Mouse (Mus musculus) neutrophil, adult 5-6 weeks (primary cell): Measurements from ENCODE around the gene Fgfr2. TPM values are rescaled to one million over a fixed set of nuclear protein-coding genes. Genes with fewer than 3 reads are reported as not detected.

Experiments
- ATAC-seq: fragments of 151-379, 151-347 bp; 2 replicates; pipeline ENCODE4 v1.8.0; 2017; ENCODE audit warnings: mild to moderate bottlenecking, moderate TSS enrichment; ENCODE audit not compliant: insufficient number of reproducible peaks, poor library complexity, low FRiP score, severe bottlenecking; ENCODE audit errors: extremely low read depth
- total RNA-seq: library from RNA; stranded (forward); fragments of 200-1000 nt; gene quantifications from 2 replicates; pipeline ENCODE4 v1.2.3, GENCODE M21; 2017

The Fgfr2 gene
- total RNA-seq, 1 experiment from 2014 or later = not detected

GRCm38 (mm10) chr7:132105326-132105725 lies 1017.8 kb downstream of the Fgfr2 start:
- no peak for ATAC-seq

GRCm38 (mm10) chr7:132098441-132098840 lies 1024.7 kb downstream of the Fgfr2 start:
- no peak for ATAC-seq

DNA sequence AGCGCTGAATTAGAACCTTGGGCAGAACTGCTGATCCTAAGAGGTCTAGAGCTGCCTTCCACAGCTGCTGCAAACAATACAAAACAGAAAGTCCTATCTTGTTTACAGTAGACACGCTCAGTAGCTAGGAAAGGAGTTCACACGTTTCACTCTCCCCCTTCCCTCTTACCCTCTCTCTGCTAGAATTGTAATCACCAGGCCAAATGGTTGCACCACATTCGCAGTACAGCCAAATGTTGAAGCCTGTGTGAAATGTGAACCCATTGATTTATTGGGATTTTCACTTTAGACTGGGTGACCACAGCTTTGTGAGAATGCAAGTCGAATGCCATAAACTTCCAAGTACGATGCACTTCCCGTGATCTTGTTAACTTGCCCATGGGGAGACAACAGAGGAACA lies 1028.5 kb downstream of the Fgfr2 start:
- no peak for ATAC-seq

- no peak for ATAC-seq
Observed at GRCm38 (mm10) chr7:132091551-132091950, 1031.6 kb downstream of the Fgfr2 start.

DNA sequence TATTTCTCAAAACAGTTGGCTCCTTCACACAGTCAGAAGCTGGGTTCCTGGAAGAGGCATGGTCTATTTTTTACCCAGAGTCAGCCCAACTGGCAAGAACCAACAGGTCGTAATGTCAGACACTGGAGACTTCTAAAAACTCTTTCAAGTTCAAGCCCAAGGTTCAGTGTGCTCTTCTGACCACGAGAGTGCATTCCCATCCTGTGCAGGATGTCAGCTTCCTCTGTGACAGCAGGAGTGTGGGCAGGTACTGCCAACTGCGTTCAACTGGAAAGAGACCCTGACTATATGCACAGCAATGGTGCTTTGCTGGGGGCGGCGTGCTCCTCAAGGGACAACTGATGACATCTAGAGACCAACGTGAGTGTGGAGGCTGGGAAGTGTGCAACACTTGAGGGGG lies 1034.5 kb downstream of the Fgfr2 start:
- no peak for ATAC-seq

GRCm38 (mm10) chr7:132088181-132088580 lies 1035.0 kb downstream of the Fgfr2 start:
- ATAC-seq = no peak

DNA sequence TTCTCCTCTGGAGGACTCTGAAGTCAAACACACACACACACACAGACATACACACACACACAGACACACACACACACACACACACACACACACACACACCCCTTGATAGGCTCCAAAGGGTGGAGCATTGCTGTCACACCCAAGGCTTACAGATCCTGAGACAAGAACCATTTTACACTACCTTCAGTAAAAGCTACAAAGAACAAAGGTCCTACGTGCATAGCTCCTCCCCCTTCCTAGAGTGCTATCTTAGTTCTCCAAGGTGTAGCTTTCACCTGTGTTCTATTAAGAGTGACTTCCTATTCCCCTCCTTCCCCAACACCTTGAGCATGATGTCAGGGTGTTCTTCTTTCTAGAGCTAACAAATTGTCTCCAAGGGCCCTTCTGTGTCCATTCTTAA lies 1047.3 kb downstream of the Fgfr2 start:
- ATAC-seq = no peak

DNA sequence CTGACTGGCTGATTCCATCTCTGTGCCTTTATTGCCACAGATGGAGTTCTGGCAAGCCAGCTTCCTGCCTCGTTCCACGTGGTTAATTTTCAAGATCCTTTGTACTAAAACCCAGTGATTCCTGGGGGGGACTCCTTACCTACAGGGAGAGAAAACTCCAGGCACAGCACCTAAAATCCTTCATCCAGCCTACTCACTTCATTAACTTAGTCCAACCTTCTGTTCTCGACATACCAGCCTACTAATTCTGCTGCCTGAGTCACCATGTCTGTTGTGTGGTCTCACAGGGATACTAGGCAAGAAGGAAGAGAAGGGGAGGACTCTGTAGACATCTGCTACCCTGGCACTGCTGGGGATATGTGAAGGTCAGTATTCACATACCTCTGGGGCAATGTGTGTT lies 1048.6 kb downstream of the Fgfr2 start:
- no peak for ATAC-seq

DNA sequence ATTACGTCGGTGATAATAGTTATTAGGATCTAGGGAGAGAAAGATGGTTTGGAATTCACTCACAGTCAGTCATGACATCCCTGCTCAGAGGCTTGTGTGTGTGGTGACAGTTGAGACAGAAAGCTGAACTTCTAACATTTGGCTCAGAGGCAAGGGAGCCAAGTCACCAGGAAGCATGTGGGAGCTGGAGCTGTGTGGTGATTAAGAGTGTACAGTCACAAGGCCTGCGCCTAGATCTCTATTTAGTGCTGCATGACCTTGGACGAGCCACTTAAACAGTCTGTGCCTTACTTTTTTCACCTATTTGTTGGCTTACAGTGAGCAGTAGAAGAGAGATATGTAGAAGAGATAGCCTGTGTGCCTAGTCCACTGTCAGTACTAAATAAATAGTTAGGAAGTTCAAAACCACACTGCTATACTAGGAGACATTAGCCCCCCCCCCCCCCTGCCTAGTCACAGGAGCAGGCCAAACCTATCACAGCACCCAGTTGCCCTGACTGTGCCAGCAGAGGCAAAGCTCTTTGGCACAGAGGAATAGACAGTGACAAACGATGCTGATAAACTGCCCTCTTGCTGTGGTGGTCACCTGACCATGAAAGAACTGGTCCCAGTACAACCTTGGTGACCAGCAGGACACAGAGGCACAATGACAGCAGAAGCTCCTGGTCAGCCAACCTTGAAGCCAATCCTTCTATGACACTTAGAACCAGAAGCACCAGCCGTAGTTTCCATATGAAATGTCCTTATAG lies 1052.1 kb downstream of the Fgfr2 start:
- ATAC-seq = no peak

GRCm38 (mm10) chr7:132067951-132068350 lies 1055.2 kb downstream of the Fgfr2 start:
- ATAC-seq = no peak

DNA sequence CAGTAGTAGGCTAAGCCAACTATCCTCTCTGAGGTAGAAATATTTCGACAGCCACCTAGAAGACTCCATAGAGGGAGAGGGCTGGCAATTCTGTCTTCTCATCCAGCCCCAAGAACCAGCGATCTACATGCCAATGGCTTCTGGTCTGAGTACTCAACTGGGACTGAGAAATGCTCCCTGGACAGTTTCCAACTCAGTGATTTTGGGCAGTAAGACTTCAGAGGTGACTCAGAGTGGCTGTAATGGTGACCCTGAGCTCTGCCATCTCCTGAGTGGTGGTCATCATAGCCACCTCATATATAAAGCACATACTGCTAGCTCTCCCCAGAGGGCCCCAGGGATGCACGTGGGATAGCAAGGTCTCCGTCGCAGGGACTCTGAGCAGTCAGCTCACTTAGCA lies 1055.6 kb downstream of the Fgfr2 start:
- ATAC-seq = no peak

DNA sequence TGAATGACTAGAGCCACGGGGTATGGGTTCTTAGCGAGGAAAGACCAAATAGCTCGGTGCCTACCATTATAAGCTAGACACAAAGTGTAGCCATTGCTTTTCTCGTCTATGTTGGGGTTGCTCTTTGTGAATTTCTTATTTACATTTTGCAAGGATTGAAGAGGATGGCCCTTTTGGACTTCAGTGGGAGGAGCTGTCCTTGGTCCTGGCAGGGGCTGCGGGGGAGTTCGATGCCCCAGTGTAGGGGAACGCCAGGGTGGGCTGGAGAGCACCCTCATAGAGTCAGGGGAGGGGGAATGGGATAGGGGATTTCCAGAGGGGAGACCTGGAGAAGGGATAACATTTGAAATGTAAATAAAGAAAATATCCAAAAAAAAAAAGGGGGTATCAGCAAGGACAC lies 1063.0 kb downstream of the Fgfr2 start:
- no peak for ATAC-seq

DNA sequence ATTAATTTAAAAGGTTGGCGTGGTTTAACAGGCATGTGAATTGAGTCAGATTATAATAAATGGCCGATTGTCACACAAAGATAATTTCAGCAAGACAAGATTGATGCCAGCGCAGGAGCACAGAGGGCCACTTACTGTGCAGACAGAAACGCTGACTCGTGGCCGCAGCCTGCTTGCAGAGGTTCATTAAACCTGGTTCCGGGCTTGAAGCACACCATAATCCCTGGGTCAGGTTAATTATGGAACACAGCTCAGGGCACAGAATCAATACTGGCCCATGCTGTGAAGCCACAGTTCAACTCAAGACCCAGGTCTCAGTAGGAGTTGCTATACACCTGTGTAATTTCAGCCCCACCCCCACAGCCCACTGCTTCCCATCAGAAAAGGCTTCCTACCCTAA lies 1066.6 kb downstream of the Fgfr2 start:
- no peak for ATAC-seq

DNA sequence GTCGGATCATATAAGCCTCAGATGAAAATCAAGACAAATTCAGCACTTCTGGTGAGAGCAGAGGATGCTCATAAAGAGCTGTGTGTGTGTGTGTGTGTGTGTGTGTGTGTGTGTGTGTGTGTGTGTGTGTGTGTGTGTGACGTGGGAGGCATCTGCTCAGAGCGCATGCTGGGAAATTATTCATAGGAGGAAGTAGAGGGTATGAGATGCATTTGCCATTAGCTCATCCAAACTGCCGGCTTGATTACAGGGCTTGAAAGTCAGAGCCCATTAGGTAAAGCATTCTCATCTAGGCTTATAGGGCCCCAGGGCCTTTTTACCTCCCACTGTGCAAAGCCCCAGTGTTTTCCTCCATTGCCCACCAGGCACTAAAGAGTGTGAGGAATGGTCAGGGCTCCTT lies 1076.5 kb downstream of the Fgfr2 start:
- no peak for ATAC-seq

GRCm38 (mm10) chr7:132031940-132032531 lies 1091.1 kb downstream of the Fgfr2 start:
- no peak for ATAC-seq

DNA sequence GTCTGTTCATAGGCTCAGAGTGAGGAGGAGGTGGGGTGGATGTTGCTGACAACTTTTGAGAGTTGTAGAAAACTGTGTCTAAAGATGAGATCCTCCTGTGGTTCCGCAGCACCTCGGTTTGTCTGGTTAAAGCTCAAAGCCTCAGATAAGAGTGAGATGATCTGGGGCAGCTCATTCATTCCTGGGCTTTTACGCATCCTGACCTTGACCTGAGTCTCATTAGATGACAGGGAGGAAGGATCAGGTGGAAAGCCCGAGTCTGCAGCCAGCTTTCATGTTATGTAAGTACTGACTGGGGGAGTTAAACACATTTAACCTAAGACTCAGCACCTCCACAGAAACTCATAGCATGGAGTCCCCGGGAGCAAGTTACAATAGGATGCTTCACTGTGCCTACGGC lies 1096.5 kb downstream of the Fgfr2 start:
- no peak for ATAC-seq

DNA sequence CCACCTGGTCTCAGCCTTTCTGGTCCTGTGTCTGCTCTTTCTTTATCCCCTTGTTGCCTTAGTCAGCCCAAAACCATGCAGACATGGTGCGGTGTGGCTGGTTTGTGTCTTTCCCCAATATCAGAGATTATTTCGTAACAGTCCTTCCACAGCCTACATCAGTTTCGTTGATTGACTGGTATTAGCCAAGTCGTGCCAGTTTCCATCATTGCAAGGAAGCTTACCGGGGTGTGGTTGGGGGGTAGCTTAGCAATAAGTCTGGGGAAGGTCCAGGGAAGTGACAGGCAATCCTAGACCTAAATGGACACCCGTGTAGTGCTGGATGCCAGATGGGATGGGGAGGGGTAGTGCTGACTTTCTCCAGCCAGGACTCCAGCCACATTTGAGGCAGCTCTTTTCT lies 1097.6 kb downstream of the Fgfr2 start:
- ATAC-seq = no peak

DNA sequence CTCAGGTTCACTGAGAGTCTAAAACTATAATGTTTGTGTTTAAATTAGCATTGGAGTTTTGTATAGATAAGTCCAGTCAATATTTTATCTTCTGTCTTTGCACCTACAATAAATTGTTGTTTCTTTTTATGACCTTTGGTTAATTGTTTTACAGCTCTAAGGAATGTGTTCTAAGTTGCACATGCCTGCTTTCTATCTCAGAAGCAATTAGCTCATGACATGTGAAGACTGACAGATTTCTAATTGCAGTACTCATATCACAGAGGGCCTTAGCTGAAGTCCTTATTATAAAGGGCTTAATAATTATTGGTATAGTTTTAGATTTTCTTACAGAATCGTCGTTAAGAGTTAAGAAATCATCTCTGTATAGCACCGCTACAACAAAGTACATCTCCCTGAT lies 1107.2 kb downstream of the Fgfr2 start:
- no peak for ATAC-seq

GRCm38 (mm10) chr7:132015193-132015592 lies 1108.0 kb downstream of the Fgfr2 start:
- no peak for ATAC-seq

DNA sequence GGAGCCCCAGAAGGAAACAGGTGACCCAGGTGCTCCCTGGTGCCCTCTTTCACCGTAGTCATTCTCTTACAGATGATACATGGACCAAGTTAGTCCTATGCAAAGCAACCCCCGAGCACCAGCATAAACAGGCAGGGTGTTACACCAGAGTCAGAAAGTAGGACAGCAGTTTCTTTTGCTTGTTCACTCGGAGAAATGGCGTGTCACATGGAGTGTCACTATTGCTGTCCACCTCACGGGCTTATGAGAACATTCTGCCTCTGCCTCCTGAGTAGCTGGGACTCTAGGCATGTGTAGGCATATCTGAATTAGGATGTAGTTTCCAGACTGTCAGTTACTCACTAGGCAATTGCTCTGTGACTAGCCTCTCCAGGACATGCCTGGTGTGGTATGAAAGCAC lies 1109.2 kb downstream of the Fgfr2 start:
- ATAC-seq = no peak
